Mouse (Mus musculus) E14TG2a.4 (cell line): ENCODE measurements around the gene Supt5.

Experiments used
- CTCF ChIP-seq: conservative IDR thresholded peaks from 2 replicates; pipeline ENCODE4 v1.5.1; 2014; ENCODE audit warnings: low read length
- POU5F1 ChIP-seq: IDR thresholded peaks from 2 replicates; pipeline ENCODE4 v1.6.1; 2014; ENCODE audit warnings: low read length, borderline replicate concordance

GRCm38 (mm10) chr7:28311151-28311925, 27.2 kb downstream of the Supt5 start:
- TF ChIP-seq CTCF (no peak), POU5F1 (no peak)
